Mouse (Mus musculus) NIH3T3 (cell line): Measurements from ENCODE around the gene Rnf182.

ENCODE experiments used
- DNase-seq: peaks from one replicate; pipeline ENCODE4 v3.0.0-alpha.2; 2012; ENCODE audit warnings: low read depth

Rnf182 gene

GRCm38 (mm10) chr13:43612040-43612439 lies 3.5 kb upstream of the Rnf182 start:
- no peak for DNase-seq

GRCm38 (mm10) chr13:43614667-43615066 lies 843 bp upstream of the Rnf182 start:
- DNase-seq = no peak

- DNase-seq = no peak
Observed at GRCm38 (mm10) chr13:43615194-43615576, 325 bp upstream of the Rnf182 start.

GRCm38 (mm10) chr13:43616551-43616950 lies 1.0 kb downstream of the Rnf182 start:
- no peak for DNase-seq

GRCm38 (mm10) chr13:43619550-43620175 lies 4.2 kb downstream of the Rnf182 start:
- no peak for DNase-seq

- no peak for DNase-seq
Observed at GRCm38 (mm10) chr13:43627922-43628321, 12.4 kb downstream of the Rnf182 start.

GRCm38 (mm10) chr13:43629785-43630184 lies 14.3 kb downstream of the Rnf182 start:
- peak; percentile 52 for DNase-seq

GRCm38 (mm10) chr13:43631266-43631665 lies 15.8 kb downstream of the Rnf182 start:
- no peak for DNase-seq

- DNase-seq = no peak
Observed at GRCm38 (mm10) chr13:43633024-43633423, 17.5 kb downstream of the Rnf182 start.

- DNase-seq = no peak
Observed at GRCm38 (mm10) chr13:43637720-43638119, 22.2 kb downstream of the Rnf182 start.

GRCm38 (mm10) chr13:43644991-43645390 lies 29.5 kb downstream of the Rnf182 start:
- DNase-seq = no peak

GRCm38 (mm10) chr13:43648556-43648955 lies 33.0 kb downstream of the Rnf182 start:
- DNase-seq = no peak

GRCm38 (mm10) chr13:43651277-43651676 lies 35.8 kb downstream of the Rnf182 start:
- DNase-seq = no peak

- DNase-seq = no peak
Observed at GRCm38 (mm10) chr13:43654091-43654490, 38.6 kb downstream of the Rnf182 start.

- DNase-seq = peak; percentile 5
Observed at GRCm38 (mm10) chr13:43663225-43663624, 47.7 kb downstream of the Rnf182 start.

GRCm38 (mm10) chr13:43666130-43666529 lies 50.6 kb downstream of the Rnf182 start:
- no peak for DNase-seq

- no peak for DNase-seq
Observed at GRCm38 (mm10) chr13:43666920-43667319, 51.4 kb downstream of the Rnf182 start.

GRCm38 (mm10) chr13:43677159-43677882 lies 61.8 kb downstream of the Rnf182 start:
- DNase-seq = no peak

GRCm38 (mm10) chr13:43677883-43678244 lies 62.4 kb downstream of the Rnf182 start:
- no peak for DNase-seq

GRCm38 (mm10) chr13:43684499-43684994 lies 69.0 kb downstream of the Rnf182 start:
- peak; percentile 55 for DNase-seq

GRCm38 (mm10) chr13:43688065-43688464 lies 72.6 kb downstream of the Rnf182 start:
- DNase-seq = no peak

- no peak for DNase-seq
Observed at GRCm38 (mm10) chr13:43691755-43692154, 76.2 kb downstream of the Rnf182 start.

- no peak for DNase-seq
Observed at GRCm38 (mm10) chr13:43695521-43695920, 80.0 kb downstream of the Rnf182 start.

- DNase-seq = no peak
Observed at GRCm38 (mm10) chr13:43696011-43696410, 80.5 kb downstream of the Rnf182 start.
